Mouse (Mus musculus) heart, embryonic 14.5 days (tissue): Measurements from ENCODE around the gene Arhgap31. TPM values are rescaled to one million over a fixed set of nuclear protein-coding genes. Genes with fewer than 3 reads are reported as not detected.

Experiments used
- ATAC-seq: fragments of 200-750 bp; cut with Nextera tagmentation; 2 replicates; pipeline ENCODE4 v1.8.0; 2017; ENCODE audit warnings: low read depth, moderate TSS enrichment; ENCODE audit not compliant: insufficient number of reproducible peaks, insufficient read depth, low FRiP score
- H3K27ac ChIP-seq, 2 experiments: fragments of 200-500 bp in 1 of 2; fragments of 300-500 bp in 1 of 2; sonication (generic) in 1 of 2; replicated peaks in 1 of 2; 2 replicates each; pipeline ENCODE4 v1.5.1; 2012 to 2014; ENCODE audit warnings: low read depth in 2 of 2, low read length in 2 of 2, control low read depth in 1 of 2, mild to moderate bottlenecking in 1 of 2, mixed read lengths in 1 of 2; ENCODE audit not compliant: control insufficient read depth in 1 of 2, insufficient read depth in 1 of 2
- H3K27me3 ChIP-seq: fragments of 300-500 bp; sonication (generic); 2 replicates; pipeline ENCODE4 v1.6.1; 2014; ENCODE audit warnings: mild to moderate bottlenecking, low read length, control low read depth; ENCODE audit not compliant: control insufficient read depth, insufficient read depth
- H3K36me3 ChIP-seq: fragments of 300-500 bp; sonication (generic); 2 replicates; pipeline ENCODE4 v1.6.1; 2014; ENCODE audit warnings: mild to moderate bottlenecking, control low read depth, low read length, mixed read lengths; ENCODE audit not compliant: control insufficient read depth, insufficient read depth
- H3K4me1 ChIP-seq, 2 experiments: fragments of 200-500 bp in 1 of 2; fragments of 300-500 bp in 1 of 2; sonication (generic) in 1 of 2; 2 replicates each; pipeline ENCODE4 v1.6.1; 2012 to 2014; ENCODE audit warnings: low read length in 2 of 2, control low read depth in 1 of 2, mixed read lengths in 1 of 2; ENCODE audit not compliant: control insufficient read depth in 2 of 2, insufficient read depth in 2 of 2
- H3K4me2 ChIP-seq: fragments of 300-500 bp; sonication (generic); 2 replicates; pipeline ENCODE4 v1.6.1; 2014; ENCODE audit warnings: mild to moderate bottlenecking, low read length
- H3K4me3 ChIP-seq, 2 experiments: fragments of 200-500 bp in 1 of 2; fragments of 300-500 bp in 1 of 2; sonication (generic) in 1 of 2; 2 replicates each; pipeline ENCODE4 v1.5.1; 2012 to 2014; ENCODE audit warnings: low read length in 2 of 2, mild to moderate bottlenecking in 2 of 2, control low read depth in 1 of 2, low read depth in 1 of 2, moderate library complexity in 1 of 2; ENCODE audit not compliant: control insufficient read depth in 1 of 2, insufficient read depth in 1 of 2
- H3K9ac ChIP-seq: fragments of 300-500 bp; sonication (generic); 2 replicates; pipeline ENCODE4 v1.6.1; 2014; ENCODE audit warnings: mild to moderate bottlenecking, low read length
- H3K9me3 ChIP-seq: fragments of 300-500 bp; sonication (generic); 2 replicates; pipeline ENCODE4 v1.6.1; 2016; ENCODE audit warnings: low read length, control low read depth; ENCODE audit not compliant: control insufficient read depth
- WGBS: fragments of 180-500 bp; shearing (Covaris S2); extraction: QIAGEN DNeasy Blood & Tissue Kit; methylation state at CpG from one replicate; pipeline ENCODE4 v1.1.7; 2014; 5-methylcytosine and 5-hydroxymethylcytosine counted together
- polyA plus RNA-seq: library from polyadenylated mRNA; unstranded; fragments of >200 nt; fragmentation: Nextera tagmentation; extraction: Ambion mirVana; gene quantifications from 2 replicates; pipeline ENCODE4 v1.2.1, GENCODE M21; 2014

The Arhgap31 gene
- polyA plus RNA-seq, 1 experiment from 2014 or later = 51.3 TPM

DNA sequence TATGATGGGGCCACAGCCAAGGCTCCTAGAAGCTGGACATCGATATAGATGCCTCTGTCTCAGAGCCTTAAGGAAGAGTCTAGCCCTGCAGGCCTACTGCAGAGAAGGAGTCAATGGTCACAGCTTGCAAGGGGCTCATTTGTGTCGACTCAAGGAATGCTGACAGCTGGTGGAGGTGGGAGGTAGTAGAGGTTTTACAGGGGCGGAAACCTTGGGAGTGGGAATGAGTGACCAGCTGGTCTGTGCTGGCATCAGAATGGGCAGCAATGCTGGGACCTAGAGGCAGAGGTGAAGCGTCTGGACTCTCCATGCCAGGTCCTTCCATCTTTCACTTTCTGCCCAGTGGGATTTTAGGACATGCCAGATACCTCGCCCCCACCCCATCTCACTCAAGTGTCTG lies 17.5 kb downstream of the Arhgap31 start:
- Histone ChIP-seq H3K9ac (no peak overlapping the region), H3K4me3 (no peak overlapping the region), H3K4me2 (no peak overlapping the region), H3K9me3 (no peaks in the 10 kb centered on the region), H3K27me3 (no peaks in the 10 kb centered on the region), H3K27ac (no peak overlapping the region), H3K36me3 (peaks cover 51% of the 10 kb centered on the region), H3K4me1 (peaks cover 11 to 41% of the 10 kb centered on the region in 2 experiments)
- WGBS = 79% methylated on average over 5 of the region's 5 CpGs
- no peak for ATAC-seq

DNA sequence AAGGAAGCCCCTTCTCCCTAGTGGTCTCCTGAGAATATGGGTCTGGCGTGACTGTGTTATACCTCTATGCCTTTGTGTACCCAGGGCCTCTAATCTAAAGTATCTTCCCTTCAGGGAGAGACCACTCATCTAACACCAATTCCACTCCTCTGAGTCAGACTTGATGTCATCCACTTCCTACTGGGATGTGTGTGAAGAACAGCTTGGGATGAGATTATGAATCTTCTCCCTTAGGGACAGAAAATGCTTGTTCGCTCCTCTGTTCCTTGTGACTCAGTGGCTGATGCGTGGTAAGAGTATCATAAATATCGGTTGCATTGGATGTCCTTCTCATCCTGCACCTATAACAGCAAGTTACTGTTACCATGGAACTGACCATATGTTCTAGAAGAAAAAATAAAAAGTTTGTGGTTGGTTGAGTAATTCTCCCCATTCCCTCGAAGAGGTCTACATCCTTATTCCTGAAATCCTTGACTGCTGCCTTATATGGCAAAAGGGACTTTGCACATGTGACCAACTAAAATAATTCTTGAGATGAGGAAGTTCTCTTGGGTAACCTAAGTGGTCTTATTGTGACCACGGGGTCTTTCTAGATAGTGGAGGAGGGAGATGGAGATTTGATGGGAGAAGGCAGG lies 18.1 kb downstream of the Arhgap31 start:
- H3K4me2 ChIP-seq = no peak overlapping the region
- H3K4me3 ChIP-seq = no peak overlapping the region
- 81% methylated on average over 6 of the region's 6 CpGs for WGBS
- H3K9ac ChIP-seq = no peak overlapping the region
- ATAC-seq = no peak
- no peaks in the 10 kb centered on the region for H3K27me3 ChIP-seq
- peaks cover 56% of the 10 kb centered on the region for H3K36me3 ChIP-seq
- H3K27ac ChIP-seq = no peak overlapping the region; a peak in 1 of 4 replicates
- H3K4me1 ChIP-seq = peaks cover 12 to 41% of the 10 kb centered on the region in 2 experiments
- H3K9me3 ChIP-seq = no peaks in the 10 kb centered on the region

DNA sequence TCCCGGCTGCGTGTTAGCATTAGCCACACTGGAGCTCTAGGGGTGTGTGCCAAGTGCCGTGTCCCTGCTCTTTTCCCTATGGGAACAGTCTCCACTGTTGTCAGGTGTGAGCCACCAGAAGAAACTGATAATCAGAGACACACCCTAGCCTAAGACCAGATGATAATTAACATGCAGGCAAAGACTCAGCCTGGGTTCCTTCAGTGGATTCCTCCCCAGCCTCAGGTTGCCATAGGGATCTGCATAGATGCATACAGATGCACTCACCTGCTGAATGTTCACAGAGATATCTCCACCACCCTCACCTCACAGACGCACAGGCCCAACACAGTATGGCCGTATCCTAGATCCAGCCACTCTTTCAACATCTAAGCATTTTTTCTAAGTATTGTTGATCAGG lies 22.6 kb downstream of the Arhgap31 start:
- Histone ChIP-seq H3K9ac (peak overlapping the region; percentile 5; the same call in 1 of the 2 replicates), H3K4me1 (peaks cover 28 to 53% of the 10 kb centered on the region in 2 experiments), H3K27me3 (no peaks in the 10 kb centered on the region), H3K9me3 (no peaks in the 10 kb centered on the region), H3K4me3 (no peak overlapping the region), H3K27ac (peak overlapping the region; percentile 64 to 73; a peak in 3 of 4 replicates), H3K4me2 (no peak overlapping the region), H3K36me3 (peaks cover 49% of the 10 kb centered on the region)
- WGBS = 72% methylated on average over 5 of the region's 5 CpGs
- no peak for ATAC-seq

DNA sequence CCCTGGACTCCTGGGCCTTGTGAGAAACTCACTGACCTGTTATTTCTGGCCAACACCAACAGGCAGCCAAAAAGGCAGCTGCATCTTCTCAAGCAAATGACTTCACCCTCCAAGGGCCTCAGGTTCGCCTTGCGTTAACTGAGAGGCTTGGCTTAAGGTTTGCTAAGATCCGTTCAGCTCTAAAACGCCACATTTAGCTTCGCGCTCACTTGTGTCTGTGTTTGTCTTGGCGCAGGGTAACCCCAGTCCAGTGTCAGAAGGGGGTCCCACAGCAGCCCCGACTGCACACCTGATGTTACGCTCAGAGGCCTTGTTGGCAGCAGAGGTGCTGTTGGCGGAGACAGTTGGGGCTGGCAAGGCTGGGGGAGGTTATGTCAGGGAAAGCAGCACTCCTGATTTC lies 23.3 kb downstream of the Arhgap31 start:
- Histone ChIP-seq H3K27ac (peak overlapping the region; percentile 64 to 73), H3K36me3 (peaks cover 50% of the 10 kb centered on the region), H3K4me1 (peaks cover 27 to 50% of the 10 kb centered on the region in 2 experiments), H3K27me3 (no peaks in the 10 kb centered on the region), H3K4me2 (no peak overlapping the region), H3K4me3 (no peak overlapping the region), H3K9ac (peak overlapping the region; percentile 5; the same call in 1 of the 2 replicates), H3K9me3 (no peaks in the 10 kb centered on the region)
- no peak for ATAC-seq
- 62% methylated on average over 10 of the region's 10 CpGs for WGBS

DNA sequence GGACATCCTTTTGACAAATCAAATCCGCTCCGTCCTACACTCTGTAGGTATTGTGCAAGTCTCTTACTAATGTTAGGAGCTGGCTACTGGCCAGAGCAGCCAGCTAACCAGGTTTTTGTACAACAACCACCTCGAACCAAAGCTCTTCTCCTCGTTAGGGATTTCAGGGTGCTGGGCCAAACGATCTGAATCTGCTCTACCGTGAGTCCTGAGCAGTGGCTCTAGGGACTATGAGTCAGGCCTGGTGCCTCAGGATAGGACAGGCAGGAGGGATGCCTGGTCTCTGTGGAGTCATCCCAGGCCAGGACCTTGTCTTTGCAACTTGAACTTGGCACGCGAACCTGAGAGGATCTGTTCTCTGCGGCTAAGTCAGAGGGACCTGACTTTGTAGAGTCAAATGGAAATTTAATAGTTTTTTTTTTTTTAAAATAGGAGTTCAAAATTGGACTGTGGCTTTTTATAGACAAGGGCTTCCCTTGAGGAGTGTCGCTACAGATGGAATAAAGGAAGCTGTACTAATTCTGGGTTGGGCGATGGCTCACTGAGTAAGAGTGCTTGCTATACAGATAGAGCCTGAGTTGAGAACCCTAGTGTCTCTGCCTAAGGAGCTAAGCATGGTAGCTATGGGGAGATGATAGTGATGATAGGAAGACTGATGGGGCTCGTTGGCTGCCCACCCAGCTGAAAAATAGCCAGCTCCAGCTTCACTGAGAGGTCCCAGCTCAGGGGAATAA lies 24.4 kb downstream of the Arhgap31 start:
- 55% methylated on average over 12 of the region's 12 CpGs for WGBS
- H3K36me3 ChIP-seq = peaks cover 44% of the 10 kb centered on the region
- no peaks in the 10 kb centered on the region for H3K27me3 ChIP-seq
- peak overlapping the region; percentile 31 for H3K4me2 ChIP-seq
- H3K4me3 ChIP-seq = no peak overlapping the region
- peak overlapping the region; percentile 14 for H3K9ac ChIP-seq
- no peaks in the 10 kb centered on the region for H3K9me3 ChIP-seq
- H3K4me1 ChIP-seq = peaks cover 27 to 50% of the 10 kb centered on the region in 2 experiments
- H3K27ac ChIP-seq = peak overlapping the region; percentile 64 to 76
- ATAC-seq = peak; percentile 31; the same call in 1 of the 2 replicates

DNA sequence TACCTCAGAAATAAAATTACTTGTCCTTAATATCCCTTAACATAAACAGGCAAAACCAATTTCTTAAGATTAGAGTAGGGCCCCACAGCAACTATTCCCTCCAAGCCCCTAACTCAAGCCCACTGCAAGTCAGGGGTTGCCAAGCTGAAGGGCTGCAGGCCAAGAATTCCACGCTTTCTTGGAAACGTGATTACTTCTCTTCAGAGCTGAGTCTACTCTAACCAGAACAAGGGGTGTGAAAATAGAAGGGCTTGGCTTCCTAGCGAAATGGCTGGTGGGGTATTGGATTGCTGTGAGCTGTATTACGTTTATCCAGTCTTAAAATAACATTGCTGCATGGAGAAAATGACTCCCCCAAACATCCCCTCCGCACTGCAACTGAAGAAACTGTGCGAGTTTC lies 25.4 kb downstream of the Arhgap31 start:
- 30% methylated on average over 6 of the region's 6 CpGs for WGBS
- no peak for ATAC-seq
- no peak overlapping the region for H3K4me3 ChIP-seq
- H3K4me2 ChIP-seq = peak overlapping the region; percentile 31
- peaks cover 38% of the 10 kb centered on the region for H3K36me3 ChIP-seq
- H3K27ac ChIP-seq = peak overlapping the region; percentile 64 to 76
- H3K27me3 ChIP-seq = no peaks in the 10 kb centered on the region
- H3K4me1 ChIP-seq = peaks cover 27 to 56% of the 10 kb centered on the region in 2 experiments
- H3K9ac ChIP-seq = peak overlapping the region; percentile 56
- no peaks in the 10 kb centered on the region for H3K9me3 ChIP-seq

DNA sequence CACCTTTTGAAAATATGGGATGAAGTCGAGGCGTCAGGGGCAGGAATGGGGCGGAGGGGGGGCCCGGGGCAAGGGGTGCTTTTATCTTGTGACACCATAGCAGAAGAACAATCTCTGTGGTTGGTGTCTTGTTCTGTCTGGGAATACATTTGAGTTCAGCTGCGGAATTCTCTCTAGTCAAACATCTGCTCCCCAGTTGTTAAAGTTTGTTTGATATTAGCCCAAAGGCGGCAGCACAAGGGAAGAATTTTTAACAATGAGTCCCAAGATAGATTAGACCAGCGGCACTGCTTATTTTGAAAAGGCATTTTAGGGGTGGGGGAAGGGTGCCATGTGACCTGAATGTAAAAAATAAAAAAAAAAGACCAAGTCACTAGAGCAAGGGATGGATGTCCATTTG lies 30.0 kb downstream of the Arhgap31 start:
- no peaks in the 10 kb centered on the region for H3K9me3 ChIP-seq
- H3K4me2 ChIP-seq = no peak overlapping the region
- WGBS = 62% methylated on average over 7 of the region's 7 CpGs
- no peaks in the 10 kb centered on the region for H3K27me3 ChIP-seq
- ATAC-seq = no peak
- H3K4me3 ChIP-seq = no peak overlapping the region
- H3K9ac ChIP-seq = no peak overlapping the region
- no peak overlapping the region for H3K27ac ChIP-seq
- H3K36me3 ChIP-seq = peaks cover 21% of the 10 kb centered on the region
- H3K4me1 ChIP-seq = peaks cover 17 to 42% of the 10 kb centered on the region in 2 experiments
